8 mouse cellular contexts compared by ENCODE assay signal in the genomic region with DNA sequence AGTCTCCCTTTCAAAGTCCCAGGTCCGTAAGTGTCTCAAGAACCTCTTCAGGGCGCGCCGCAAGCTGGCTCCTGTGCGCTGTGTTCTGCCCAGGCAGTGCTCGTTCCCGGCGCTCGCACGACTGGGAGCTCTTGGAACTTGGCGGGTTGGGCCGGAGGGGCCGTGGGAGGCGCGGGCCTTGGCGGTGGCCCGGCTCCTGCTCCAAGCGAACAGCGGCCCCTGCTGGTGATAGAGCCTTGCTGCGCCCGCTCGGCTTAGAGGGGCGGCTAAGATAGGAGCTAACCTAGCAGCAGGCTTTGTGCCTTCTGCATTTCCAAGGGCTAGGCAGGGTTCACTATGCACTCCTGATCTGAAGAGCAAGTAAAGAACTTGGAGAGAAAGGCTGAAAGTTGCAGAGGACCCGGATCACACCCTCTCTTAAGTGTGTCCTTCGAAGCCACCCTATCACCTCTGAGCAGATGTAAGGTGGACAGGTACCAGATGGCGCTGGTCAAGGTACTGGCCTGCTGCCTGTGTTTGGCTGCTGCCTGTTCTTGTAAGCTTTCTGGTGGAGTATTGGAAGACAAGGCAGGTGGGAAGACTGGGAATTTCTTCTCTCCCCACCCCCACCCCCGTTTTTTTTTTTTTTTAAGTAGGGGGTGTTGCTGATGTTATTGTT. TPM values are rescaled to one million over a fixed set of nuclear protein-coding genes. Genes with fewer than 3 reads are reported as not detected.
DNase-seq lines count a peak whose midpoint lies in the region; ATAC-seq and TF ChIP-seq lines count a peak whose summit lies in the region.

Gene Rprm, minus strand, starts transcription at position 123 of the 658 bp plus-strand sequence.

- peak; percentile 82 for DNase-seq in ES-E14 (ENCODE audit: low read depth, low spot score)
- DNase-seq in cerebellum, adult 9-10 months: peak; percentile 87
- DNase-seq in frontal cortex, postnatal 10 days (ENCODE audit: low spot score in 2 of 2): peak; percentile 77 to 91
- peak; percentile 94 for DNase-seq in hindbrain, embryonic 10.5 days (ENCODE audit: low spot score)
- DNase-seq in layer of hippocampus, adult 9-10 months (ENCODE audit: low spot score): peak; percentile 61
- DNase-seq in lung, embryonic 14.5 days: peak; percentile 95
- peak; percentile 93 for DNase-seq in ovary, postnatal 14 days (ENCODE audit: low spot score)
- DNase-seq in thymus, postnatal 0 days (ENCODE audit: low spot score): peak; percentile 47

- H3K4me3 ChIP-seq in ES-E14 (ENCODE audit: insufficient read depth in 1 of 2, low read depth in 1 of 2, low read length in 2 of 2, poor library complexity in 1 of 2, severe bottlenecking in 1 of 2): peak within 1 kb of the TSS; percentile 47 to 66
- H3K4me3 ChIP-seq in hindbrain, embryonic 10.5 days: peak within 1 kb of the TSS; percentile 64
- peak within 1 kb of the TSS; percentile 42 for H3K4me3 ChIP-seq in lung, embryonic 14.5 days (ENCODE audit: low read depth, low read length)

- H3K4me2 ChIP-seq in lung, embryonic 14.5 days: peak within 1 kb of the TSS; percentile 78

- in situ Hi-C loops in ES-E14 (cut with MboI; ENCODE audit: low sequenced_read_pairs in 2 of 2, unreplicated experiment in 2 of 2): no loop called here

- peak within 1 kb of the TSS; percentile 60 for H3K9ac ChIP-seq in ES-E14 (ENCODE audit: insufficient read depth, low read depth, low read length, poor library complexity, severe bottlenecking)
- peak within 1 kb of the TSS; percentile 29; the same call in 1 of the 2 replicates for H3K9ac ChIP-seq in lung, embryonic 14.5 days

- no peaks in the 10 kb centered on the region; a peak in 1 of 4 replicates for H3K4me1 ChIP-seq in ES-E14 (ENCODE audit: control insufficient read depth in 2 of 2, insufficient read depth in 2 of 2, low read length in 2 of 2, poor library complexity in 1 of 2)
- H3K4me1 ChIP-seq in hindbrain, embryonic 10.5 days (replicated peaks): peaks cover 37% of the 10 kb centered on the region
- H3K4me1 ChIP-seq in lung, embryonic 14.5 days (ENCODE audit: insufficient read depth): peaks cover 7% of the 10 kb centered on the region; the same call in 1 of the 2 replicates

- no peak within 1 kb of the TSS for H3K27ac ChIP-seq in ES-E14 (ENCODE audit: insufficient read depth, low read depth, low read length, poor library complexity, severe bottlenecking)
- peak within 1 kb of the TSS; percentile 93 for H3K27ac ChIP-seq in hindbrain, embryonic 10.5 days
- peak within 1 kb of the TSS; percentile 58; the same call in 1 of the 2 replicates for H3K27ac ChIP-seq in lung, embryonic 14.5 days (ENCODE audit: low read depth)

- TF ChIP-seq CTCF in lung, embryonic 14.5 days (IDR thresholded peaks at IDR 0.05; ENCODE audit: low read depth): peak; percentile 88

- H3K27me3 ChIP-seq in hindbrain, embryonic 10.5 days (ENCODE audit: insufficient read depth, poor library complexity, severe bottlenecking): peaks cover 3% of the 10 kb centered on the region; the same call in 1 of the 2 replicates
- peaks cover 8% of the 10 kb centered on the region for H3K27me3 ChIP-seq in lung, embryonic 14.5 days (ENCODE audit: insufficient read depth, low read length)

- H3K9me3 ChIP-seq in ES-E14 (ENCODE audit: control insufficient read depth, insufficient read depth, low read depth, low read length): no peaks in the 10 kb centered on the region
- no peaks in the 10 kb centered on the region for H3K9me3 ChIP-seq in hindbrain, embryonic 10.5 days
- no peaks in the 10 kb centered on the region for H3K9me3 ChIP-seq in lung, embryonic 14.5 days (ENCODE audit: low read depth, low read length)

- 5% methylated on average over 27 of the region's 27 CpGs for WGBS in hindbrain, embryonic 10.5 days
- 4% methylated on average over 27 of the region's 27 CpGs for WGBS in lung, embryonic 14.5 days

- peak; percentile 97 for ATAC-seq in lung, embryonic 14.5 days (ENCODE audit: insufficient read depth)

- H3K36me3 ChIP-seq in ES-E14 (ENCODE audit: control insufficient read depth, insufficient read depth, low read length, poor library complexity, severe bottlenecking): no peaks in the 10 kb centered on the region
- no peaks in the 10 kb centered on the region for H3K36me3 ChIP-seq in hindbrain, embryonic 10.5 days
- H3K36me3 ChIP-seq in lung, embryonic 14.5 days (ENCODE audit: insufficient read depth): no peaks in the 10 kb centered on the region

TF ChIP-seq in ES-E14, 5 proteins besides CTCF, POLR2A, EP300 and RAD21:
- TF ChIP-seq CHD2 (IDR thresholded peaks at IDR 0.05; ENCODE audit: low read depth, low read length) (no peak), ZC3H11A (IDR thresholded peaks at IDR 0.05; ENCODE audit: borderline replicate concordance, low read depth, low read length) (peak; percentile 42; the same call in 1 of the 2 replicates)

RNA-seq across cellular contexts. Expression of gene Rprm, which starts in this region (rescaled TPM):
- 5.3 and 8.2 TPM in 2 replicates for total RNA-seq in ES-E14 (2012; rRNA removed)
- polyA plus RNA-seq in hindbrain, embryonic 10.5 days (2016; fragmentation: Nextera tagmentation; extraction: Ambion mirVana): 90.9 and 110 TPM in 2 replicates
- 2.5 and 2.9 TPM in 2 replicates for polyA plus RNA-seq in lung, embryonic 14.5 days (2014; fragmentation: Nextera tagmentation; extraction: Ambion mirVana)
- 1.7 and 1.8 TPM in 2 replicates for polyA plus RNA-seq in thymus, postnatal 0 days (2015; fragmentation: Nextera tagmentation; extraction: Ambion mirVana)

Comparison
In these comparisons a context has a peak if more than half of its experiments do, and no peak if none do; other contexts are left out.
1. RNA of gene Rprm (polyA plus RNA-seq): 90.9 to 110 TPM in hindbrain, embryonic 10.5 days; 2.5 to 2.9 TPM in lung, embryonic 14.5 days and 1.7 to 1.8 TPM in thymus, postnatal 0 days; every median in the first group is over 10 times any median in the second.
2. Peak in every context shown above with its lines, with median percentiles within 50 percentile points of each other: DNase-seq and H3K4me3 ChIP-seq.